Mouse (Mus musculus): ENCODE data around the gene Abhd18.
"Not testable (repeated sequence)": the region's sequence is repeated elsewhere in the genome, so short reads cannot be mapped to it uniquely, and the experiment has no call there.

DNA sequence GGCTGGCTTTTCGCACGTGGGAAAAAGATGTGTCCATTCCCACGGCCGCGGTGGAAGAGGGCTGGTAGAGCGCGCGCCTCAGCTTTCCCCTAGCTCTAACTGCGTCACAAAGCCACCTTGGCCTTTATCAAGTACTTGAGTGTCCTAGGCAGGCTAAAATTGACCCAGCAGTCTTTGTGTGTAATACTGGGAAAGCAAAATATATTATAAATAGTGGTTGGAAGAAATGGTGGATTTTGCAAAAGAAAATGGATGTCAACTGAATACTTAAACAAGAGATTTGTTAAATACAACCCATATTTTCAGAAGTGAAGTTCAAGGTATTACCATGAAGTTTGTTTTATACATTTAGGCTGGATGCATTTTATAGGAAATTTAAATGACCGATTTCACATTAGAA is 55.7 kb downstream of the Abhd18 start, which contains the start of gene 1700034I23Rik:
- TF ChIP-seq CTCF (IDR thresholded peaks at IDR 0.05; ENCODE audit: low read depth, low read length); POLR2A (IDR thresholded peaks at IDR 0.05; ENCODE audit: extremely low read depth, insufficient read depth, low read length): not testable (repeated sequence)

Data from liver, adult 2 months (tissue).